Mouse (Mus musculus) neural tube, embryonic 13.5 days (tissue): ENCODE data around the gene 2010300C02Rik. TPM values are rescaled to one million over a fixed set of nuclear protein-coding genes. Genes with fewer than 3 reads are reported as not detected.

Experiments used
- ATAC-seq: fragments of 200-750 bp; cut with Nextera tagmentation; 2 replicates; pipeline ENCODE4 v1.8.0; 2017; ENCODE audit warnings: low read depth, mild to moderate bottlenecking, moderate TSS enrichment, moderate library complexity
- H3K27ac ChIP-seq: fragments of 300-500 bp; sonication (generic); replicated peaks from 2 replicates; pipeline ENCODE4 v1.5.1; 2015; ENCODE audit warnings: moderate library complexity, mild to moderate bottlenecking, inconsistent platforms
- H3K27me3 ChIP-seq: fragments of 300-500 bp; sonication (generic); 2 replicates; pipeline ENCODE4 v1.6.1; 2015; ENCODE audit warnings: mild to moderate bottlenecking, inconsistent platforms
- H3K36me3 ChIP-seq: fragments of 300-500 bp; sonication (generic); 2 replicates; pipeline ENCODE4 v1.6.1; 2015; ENCODE audit warnings: mild to moderate bottlenecking, inconsistent platforms
- H3K4me1 ChIP-seq: fragments of 300-500 bp; sonication (generic); replicated peaks from 2 replicates; pipeline ENCODE4 v1.6.1; 2015; ENCODE audit warnings: inconsistent platforms
- H3K4me2 ChIP-seq: fragments of 300-500 bp; sonication (generic); 2 replicates; pipeline ENCODE4 v1.6.1; 2015; ENCODE audit warnings: inconsistent platforms, mild to moderate bottlenecking, moderate library complexity
- H3K4me3 ChIP-seq: fragments of 300-500 bp; sonication (generic); 2 replicates; pipeline ENCODE4 v1.5.1; 2015; ENCODE audit warnings: mild to moderate bottlenecking, inconsistent platforms
- H3K9ac ChIP-seq: fragments of 300-500 bp; sonication (generic); 2 replicates; pipeline ENCODE4 v1.6.1; 2015; ENCODE audit warnings: moderate library complexity, mild to moderate bottlenecking, inconsistent platforms
- H3K9me3 ChIP-seq: fragments of 300-500 bp; sonication (generic); 2 replicates; pipeline ENCODE4 v1.6.1; 2016; ENCODE audit warnings: inconsistent platforms
- WGBS: fragments of 180-500 bp; shearing (Covaris S2); methylation state at CpG from one replicate; pipeline ENCODE4 v1.1.7; 2015; 5-methylcytosine and 5-hydroxymethylcytosine counted together
- polyA plus RNA-seq: library from polyadenylated mRNA; unstranded; fragments of >200 nt; fragmentation: Nextera tagmentation; extraction: Ambion mirVana; gene quantifications from 2 replicates; pipeline ENCODE4 v1.2.1, GENCODE M21; 2015

Gene 2010300C02Rik
- polyA plus RNA-seq, 1 experiment from 2014 or later = 1.5 TPM

DNA sequence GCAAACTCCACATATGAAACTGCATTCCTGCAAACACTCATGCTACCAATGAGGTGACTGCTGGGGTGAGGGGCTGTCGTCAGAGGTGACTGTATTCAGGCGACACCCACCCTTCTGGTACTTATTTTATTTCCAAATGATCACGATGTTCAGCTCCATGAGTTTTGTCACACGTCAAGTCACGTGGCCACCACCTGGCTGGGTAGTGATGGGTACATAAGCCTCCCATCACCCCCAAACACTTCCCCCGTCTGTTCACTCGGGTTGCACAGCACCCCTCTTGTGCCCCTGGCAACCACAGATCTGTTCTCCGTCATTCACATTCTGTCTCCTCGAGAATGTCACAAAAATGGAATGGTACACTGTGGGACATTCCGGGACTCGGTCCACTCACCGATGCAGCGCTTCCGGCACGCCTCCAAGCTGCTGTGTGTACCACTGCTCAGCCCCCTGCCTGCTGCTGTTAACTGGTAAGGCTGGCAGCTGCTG lies 32.9 kb downstream of the 2010300C02Rik start:
- Histone ChIP-seq H3K27me3 (no peaks in the 10 kb centered on the region), H3K4me1 (peaks cover 5% of the 10 kb centered on the region; the same call in 1 of the 2 replicates), H3K27ac (no peak overlapping the region), H3K4me2 (no peak overlapping the region), H3K4me3 (no peak overlapping the region), H3K36me3 (no peaks in the 10 kb centered on the region), H3K9ac (no peak overlapping the region), H3K9me3 (no peaks in the 10 kb centered on the region)
- whole genome bisulfite sequencing = 86% methylated on average over 15 of the region's 15 CpGs
- ATAC-seq = no peak

DNA sequence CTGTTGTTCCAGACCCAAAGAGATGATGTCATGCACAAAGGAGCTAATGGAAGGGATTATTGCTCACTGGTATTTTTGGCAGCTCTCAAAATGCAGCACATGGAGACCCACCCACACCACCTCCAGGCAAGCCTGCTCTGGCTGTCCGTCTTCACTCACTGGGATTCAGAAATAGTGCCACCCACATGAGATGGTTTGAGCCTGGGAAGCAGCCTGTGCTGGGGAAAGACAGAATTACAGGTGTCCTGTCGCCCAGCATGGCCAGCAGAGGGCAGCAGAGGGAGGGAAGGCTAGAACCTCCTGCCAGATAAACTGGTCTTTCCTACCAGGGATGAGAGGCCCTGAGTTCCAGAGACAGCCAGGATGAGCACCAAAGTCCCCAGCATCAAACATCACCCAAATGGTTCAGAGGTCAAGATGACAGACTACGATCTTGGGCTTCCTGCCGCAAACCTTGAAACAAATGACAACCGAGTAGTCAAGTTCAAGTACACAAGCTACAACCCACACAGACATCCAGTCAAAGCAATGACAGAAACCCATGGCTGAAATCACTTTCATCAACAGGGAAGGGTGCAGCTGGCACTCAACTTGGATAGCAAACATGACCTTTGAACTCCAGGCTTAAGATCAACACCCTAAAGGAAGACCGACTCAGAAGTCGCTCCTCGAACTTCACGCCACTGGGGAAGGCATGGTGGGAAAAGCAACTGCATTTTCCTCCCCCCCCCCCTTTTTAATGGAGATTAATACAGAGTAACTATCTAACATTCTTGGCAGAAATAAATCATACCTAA lies 41.4 kb downstream of the 2010300C02Rik start:
- H3K36me3 ChIP-seq = no peaks in the 10 kb centered on the region
- no peaks in the 10 kb centered on the region for H3K27me3 ChIP-seq
- H3K4me1 ChIP-seq = no peaks in the 10 kb centered on the region
- no peak overlapping the region for H3K4me2 ChIP-seq
- ATAC-seq = no peak
- H3K4me3 ChIP-seq = no peak overlapping the region
- WGBS = 68% methylated on average over 9 of the region's 9 CpGs
- H3K27ac ChIP-seq = no peak overlapping the region
- no peaks in the 10 kb centered on the region for H3K9me3 ChIP-seq
- no peak overlapping the region for H3K9ac ChIP-seq

DNA sequence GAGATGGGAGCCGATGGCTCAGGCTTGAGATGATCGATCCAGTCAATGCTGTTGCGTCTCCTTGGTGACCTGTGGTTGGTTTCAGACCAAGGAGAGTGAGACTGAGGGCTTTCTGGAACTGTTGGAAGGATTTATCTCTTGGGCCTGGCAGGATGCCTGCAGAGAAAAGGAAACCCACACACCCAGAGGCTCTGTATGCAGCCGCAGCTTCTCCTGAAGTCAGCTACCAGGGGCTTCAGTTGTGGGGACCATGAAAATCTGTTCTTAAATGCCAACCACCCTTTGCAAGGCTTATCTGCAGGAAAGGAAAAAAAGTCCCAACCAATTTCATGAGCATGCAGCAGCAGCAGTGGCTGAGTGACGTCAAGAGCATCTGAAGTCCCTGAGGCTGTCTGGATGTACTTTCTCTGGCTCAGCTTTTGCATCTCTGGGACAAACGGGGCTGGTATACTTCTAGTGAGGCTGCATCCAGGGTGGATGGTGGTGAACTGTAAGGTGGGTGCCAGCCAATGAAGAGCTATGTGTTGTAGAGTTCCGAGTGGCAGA lies 42.8 kb downstream of the 2010300C02Rik start:
- no peaks in the 10 kb centered on the region for H3K36me3 ChIP-seq
- no peak overlapping the region for H3K4me3 ChIP-seq
- H3K4me1 ChIP-seq = no peaks in the 10 kb centered on the region
- no peaks in the 10 kb centered on the region for H3K27me3 ChIP-seq
- H3K4me2 ChIP-seq = no peak overlapping the region
- no peak overlapping the region for H3K9ac ChIP-seq
- no peak overlapping the region for H3K27ac ChIP-seq
- ATAC-seq = no peak
- no peaks in the 10 kb centered on the region for H3K9me3 ChIP-seq
- WGBS = 81% methylated on average over 7 of the region's 7 CpGs

DNA sequence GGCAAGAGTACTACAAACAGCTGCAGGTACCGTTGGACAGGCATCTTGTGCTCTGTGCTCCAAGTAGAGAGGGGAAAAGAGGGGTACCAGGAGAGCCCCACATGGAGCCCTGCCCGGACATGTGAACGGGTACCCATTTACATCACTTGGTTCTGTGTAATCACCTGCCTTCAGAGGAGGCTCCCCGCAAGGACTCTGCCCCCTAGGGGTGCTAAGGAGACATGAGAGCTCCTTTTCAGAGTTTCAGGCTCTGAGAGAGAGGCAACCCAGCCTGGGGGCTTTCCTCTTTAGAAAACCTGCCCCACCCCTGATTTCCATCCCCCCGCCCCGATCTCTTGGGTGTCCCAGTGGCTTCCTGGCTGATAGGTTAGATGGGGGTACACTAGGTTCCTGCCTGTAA lies 44.4 kb downstream of the 2010300C02Rik start:
- H3K27ac ChIP-seq = no peak overlapping the region
- H3K27me3 ChIP-seq = no peaks in the 10 kb centered on the region
- no peak for ATAC-seq
- H3K4me1 ChIP-seq = no peaks in the 10 kb centered on the region
- H3K9ac ChIP-seq = no peak overlapping the region
- 63% methylated on average over 6 of the region's 6 CpGs for WGBS
- H3K36me3 ChIP-seq = no peaks in the 10 kb centered on the region
- no peak overlapping the region for H3K4me2 ChIP-seq
- H3K9me3 ChIP-seq = no peaks in the 10 kb centered on the region
- no peak overlapping the region for H3K4me3 ChIP-seq

DNA sequence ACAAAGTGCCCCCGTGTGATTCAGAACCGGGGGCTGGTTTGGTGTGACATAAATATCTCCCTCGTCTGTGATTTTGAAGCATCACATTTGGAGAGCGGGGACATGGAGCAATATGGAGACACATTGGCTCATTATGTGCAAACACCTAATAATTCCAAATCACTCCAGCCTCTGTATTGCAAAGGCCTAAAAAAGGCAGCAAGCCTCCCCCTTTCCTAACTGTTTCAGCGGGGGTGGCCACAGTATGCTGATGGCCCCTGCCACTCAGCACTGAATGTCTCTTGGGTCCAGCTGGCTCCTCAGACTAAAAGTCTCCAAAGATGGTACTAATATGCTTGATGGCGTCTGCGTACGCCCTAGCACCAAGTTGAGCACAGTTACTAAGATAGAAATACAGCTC lies 45.6 kb downstream of the 2010300C02Rik start:
- H3K4me2 ChIP-seq = no peak overlapping the region
- H3K27ac ChIP-seq = no peak overlapping the region
- 85% methylated on average over 8 of the region's 8 CpGs for WGBS
- no peaks in the 10 kb centered on the region for H3K4me1 ChIP-seq
- no peaks in the 10 kb centered on the region for H3K36me3 ChIP-seq
- no peak for ATAC-seq
- H3K27me3 ChIP-seq = no peaks in the 10 kb centered on the region
- H3K9me3 ChIP-seq = no peaks in the 10 kb centered on the region
- no peak overlapping the region for H3K9ac ChIP-seq
- no peak overlapping the region for H3K4me3 ChIP-seq

GRCm38 (mm10) chr1:37671316-37671715 lies 48.6 kb downstream of the 2010300C02Rik start:
- Histone ChIP-seq H3K36me3 (no peaks in the 10 kb centered on the region), H3K4me3 (no peak overlapping the region), H3K4me1 (no peaks in the 10 kb centered on the region), H3K27ac (no peak overlapping the region), H3K9ac (no peak overlapping the region), H3K27me3 (no peaks in the 10 kb centered on the region), H3K9me3 (no peaks in the 10 kb centered on the region), H3K4me2 (no peak overlapping the region)
- WGBS = 24% methylated on average over 4 of the region's 4 CpGs
- no peak for ATAC-seq

DNA sequence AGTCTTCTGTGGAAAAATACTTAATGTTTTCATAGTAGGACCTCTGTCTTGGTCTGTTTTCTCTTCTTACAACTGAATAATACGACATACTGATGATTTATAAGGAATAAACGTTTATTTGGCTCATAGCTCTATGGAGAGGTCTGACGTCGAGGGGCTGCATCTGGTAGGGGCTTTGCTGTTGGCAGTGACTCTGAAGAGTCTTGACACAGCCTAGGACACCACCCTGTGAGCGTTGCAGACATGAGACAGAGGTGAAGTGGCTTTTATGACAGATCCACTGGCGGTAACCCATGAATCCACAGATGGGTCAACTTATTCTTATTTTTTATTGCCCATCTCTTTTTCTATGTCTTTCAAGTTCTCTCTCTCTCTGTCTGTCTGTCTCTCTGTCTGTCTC lies 52.5 kb downstream of the 2010300C02Rik start:
- no peak overlapping the region for H3K4me3 ChIP-seq

DNA sequence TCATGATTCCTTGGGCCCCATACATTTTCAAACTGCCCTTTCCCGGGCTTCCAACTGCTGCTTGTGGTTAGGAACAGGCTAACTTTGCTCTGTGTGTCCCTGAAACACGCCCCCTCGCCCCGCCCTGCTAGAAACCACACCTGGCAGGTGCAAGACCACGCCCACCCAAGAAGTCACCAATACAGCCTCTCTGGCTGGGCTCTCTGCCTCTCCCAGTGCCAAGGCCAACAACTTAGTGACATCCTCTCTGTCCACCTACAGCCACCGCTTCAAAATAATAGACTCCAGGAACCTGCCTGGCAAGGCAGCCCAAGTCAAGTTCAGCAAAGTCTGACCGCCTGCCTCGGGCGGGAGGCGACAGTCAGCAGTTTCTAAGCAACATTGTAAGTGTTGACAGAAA lies 53.3 kb downstream of the 2010300C02Rik start:
- no peaks in the 10 kb centered on the region for H3K36me3 ChIP-seq
- 51% methylated on average over 10 of the region's 10 CpGs for WGBS
- H3K4me2 ChIP-seq = no peak overlapping the region
- H3K9ac ChIP-seq = no peak overlapping the region
- no peaks in the 10 kb centered on the region for H3K4me1 ChIP-seq
- H3K4me3 ChIP-seq = no peak overlapping the region
- ATAC-seq = no peak
- H3K27me3 ChIP-seq = no peaks in the 10 kb centered on the region
- no peaks in the 10 kb centered on the region for H3K9me3 ChIP-seq
- no peak overlapping the region for H3K27ac ChIP-seq

More for the DNA sequence above, 52.5 kb downstream of the 2010300C02Rik start:
- ATAC-seq = no peak
- WGBS = 89% methylated on average over 6 of the region's 6 CpGs
- no peaks in the 10 kb centered on the region for H3K9me3 ChIP-seq
- no peak overlapping the region for H3K27ac ChIP-seq
- H3K36me3 ChIP-seq = no peaks in the 10 kb centered on the region
- H3K4me2 ChIP-seq = no peak overlapping the region
- no peaks in the 10 kb centered on the region for H3K4me1 ChIP-seq
- H3K27me3 ChIP-seq = no peaks in the 10 kb centered on the region
- H3K9ac ChIP-seq = no peak overlapping the region

- Histone ChIP-seq H3K27me3 (no peaks in the 10 kb centered on the region), H3K36me3 (no peaks in the 10 kb centered on the region), H3K27ac (no peak overlapping the region), H3K4me2 (no peak overlapping the region), H3K9ac (no peak overlapping the region), H3K9me3 (no peaks in the 10 kb centered on the region), H3K4me3 (no peak overlapping the region), H3K4me1 (no peaks in the 10 kb centered on the region)
- ATAC-seq = no peak
- 55% methylated on average over 14 of the region's 14 CpGs for WGBS
These were observed 54.2 kb downstream of the 2010300C02Rik start for GRCm38 (mm10) chr1:37665539-37666323.

DNA sequence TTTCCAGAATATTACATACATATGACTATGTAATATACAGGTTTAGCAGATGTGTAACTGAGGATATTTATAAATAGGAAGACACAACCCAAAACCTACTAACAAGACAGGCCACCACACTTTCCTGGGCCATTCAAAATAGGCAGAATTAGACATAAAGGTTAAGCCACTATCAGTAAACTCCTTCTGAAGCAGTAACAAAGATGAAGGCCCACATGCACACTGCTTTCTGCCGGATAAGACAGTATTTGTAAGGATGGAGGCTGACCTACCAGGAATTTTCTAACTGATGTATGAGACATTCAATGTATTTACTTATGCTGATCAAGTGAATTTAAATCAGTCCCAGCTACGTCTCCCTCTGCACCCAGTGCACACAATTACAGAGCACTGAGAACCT lies 55.4 kb downstream of the 2010300C02Rik start:
- WGBS = 79% methylated on average over 2 of the region's 2 CpGs
- Histone ChIP-seq H3K4me1 (no peaks in the 10 kb centered on the region), H3K27ac (no peak overlapping the region), H3K36me3 (no peaks in the 10 kb centered on the region), H3K4me3 (no peak overlapping the region), H3K9me3 (no peaks in the 10 kb centered on the region), H3K9ac (no peak overlapping the region), H3K27me3 (no peaks in the 10 kb centered on the region), H3K4me2 (no peak overlapping the region)
- no peak for ATAC-seq

- Histone ChIP-seq H3K4me3 (no peak overlapping the region), H3K9me3 (no peaks in the 10 kb centered on the region), H3K27me3 (no peaks in the 10 kb centered on the region), H3K36me3 (no peaks in the 10 kb centered on the region), H3K4me2 (no peak overlapping the region), H3K4me1 (no peaks in the 10 kb centered on the region), H3K9ac (no peak overlapping the region), H3K27ac (no peak overlapping the region)
- no peak for ATAC-seq
- WGBS = 79% methylated on average over 5 of the region's 5 CpGs
These were observed 56.3 kb downstream of the 2010300C02Rik start for GRCm38 (mm10) chr1:37663606-37664005.

GRCm38 (mm10) chr1:37656017-37656416 lies 63.9 kb downstream of the 2010300C02Rik start:
- Histone ChIP-seq H3K9me3 (0 out of 2 replicates have a peak, but pooled peaks cover 9% of the 10 kb centered on the region), H3K4me2 (no peak overlapping the region), H3K27ac (no peak overlapping the region), H3K9ac (no peak overlapping the region), H3K36me3 (no peaks in the 10 kb centered on the region), H3K4me1 (no peaks in the 10 kb centered on the region), H3K4me3 (no peak overlapping the region), H3K27me3 (no peaks in the 10 kb centered on the region)
- WGBS = 94% methylated on average over 2 of the region's 2 CpGs
- no peak for ATAC-seq
